Mouse (Mus musculus) lung, postnatal 36 days (tissue): Measurements from ENCODE around the gene Sord.

Experiments
- DNase-seq: peaks from one replicate; pipeline ENCODE4 v3.0.0; 2022; ENCODE audit warnings: mixed read lengths

Gene Sord

DNA sequence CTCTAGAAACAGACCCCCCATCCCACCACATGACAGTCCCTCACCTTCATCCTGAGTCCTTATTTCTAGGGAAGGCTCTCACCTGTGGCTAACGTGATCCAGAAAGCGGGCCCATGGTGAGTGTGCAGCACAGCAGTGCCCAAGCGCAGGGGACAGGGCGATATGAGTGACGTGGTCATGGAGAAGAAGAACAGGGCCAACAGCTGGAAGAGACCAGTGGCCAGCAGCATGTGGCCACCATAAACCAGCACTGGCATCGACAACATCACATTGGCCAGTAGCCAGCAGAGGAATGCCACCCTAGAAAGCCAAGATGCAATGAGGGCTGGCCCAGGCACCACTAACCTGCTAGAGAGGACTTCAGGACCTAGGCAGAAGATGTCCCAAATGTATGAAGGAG is 70.0 kb downstream of the Sord start:
- DNase-seq = no peak

- no peak for DNase-seq
Measured at GRCm38 (mm10) chr2:122305097-122305892, 70.7 kb downstream of the Sord start.

DNA sequence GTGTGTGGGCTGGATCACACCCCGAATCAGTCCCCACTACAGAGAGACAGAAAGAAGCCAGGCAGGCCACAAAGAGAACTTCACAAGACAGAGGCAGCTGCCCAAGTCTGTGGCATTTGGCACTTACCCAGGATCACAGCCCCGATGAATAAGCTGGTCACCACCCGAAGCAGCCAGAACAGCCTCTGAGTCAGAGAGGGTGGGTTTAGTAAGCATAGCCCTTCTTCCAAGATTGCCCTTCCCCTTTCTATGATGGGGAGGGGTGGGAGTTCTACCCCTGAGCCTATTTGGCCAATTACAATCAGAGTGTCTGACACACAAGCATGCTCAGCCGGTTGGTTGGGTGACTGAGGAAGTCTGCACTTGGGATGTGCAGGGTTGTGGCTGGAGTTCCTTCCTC is 71.6 kb downstream of the Sord start:
- no peak for DNase-seq

- DNase-seq = no peak
Measured at GRCm38 (mm10) chr2:122309647-122310046, 75.1 kb downstream of the Sord start.

DNA sequence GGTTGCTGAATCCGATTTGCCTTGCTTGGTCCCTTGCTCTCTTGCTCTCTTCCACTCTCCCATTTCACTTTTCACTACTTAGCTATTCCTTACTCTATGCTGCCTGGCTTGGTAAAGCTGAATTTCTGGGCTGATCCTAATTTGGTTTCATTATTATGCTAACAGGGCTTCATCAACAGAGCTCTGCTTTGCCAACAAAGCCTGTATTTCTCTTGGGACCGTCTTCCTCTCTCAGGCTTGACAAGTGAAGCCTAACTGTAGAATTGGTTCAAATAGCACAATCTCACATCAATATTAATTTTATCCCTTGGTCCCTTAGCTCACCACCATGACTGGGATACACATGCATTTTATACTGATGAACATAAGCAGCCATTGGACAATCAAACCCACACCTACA is 77.0 kb downstream of the Sord start:
- DNase-seq = no peak

- peak; percentile 78 for DNase-seq
Measured at GRCm38 (mm10) chr2:122312722-122313417, 78.3 kb downstream of the Sord start.

- no peak for DNase-seq
Measured at GRCm38 (mm10) chr2:122313536-122313935, 79.0 kb downstream of the Sord start, which contains the start of gene Duoxa1. Gene Duoxa1, minus strand, starts transcription at chr2:122313730.
